Mouse (Mus musculus): ENCODE data around the gene Siglec1. TPM values are rescaled to one million over a fixed set of nuclear protein-coding genes. Genes with fewer than 3 reads are reported as not detected.

Siglec1 gene
- polyA plus RNA-seq, 1 experiment from 2014 or later, result 0.22 TPM

- Histone ChIP-seq H3K4me2 (replicated peaks; ENCODE audit: low read depth, low read length) (no peak overlapping the region), H3K27ac (ENCODE audit: low read length) (no peak overlapping the region), H3K9me3 (ENCODE audit: control insufficient read depth, low read depth, low read length) (no peaks in the 10 kb centered on the region), H3K27me3 (ENCODE audit: control insufficient read depth, insufficient read depth, low read length) (no peaks in the 10 kb centered on the region), H3K36me3 (ENCODE audit: control insufficient read depth, insufficient read depth, low read length) (no peaks in the 10 kb centered on the region), H3K9ac (replicated peaks; ENCODE audit: low read depth, low read length) (no peak overlapping the region), H3K4me3 (ENCODE audit: low read depth, low read length) (no peak overlapping the region), H3K4me1 (ENCODE audit: control insufficient read depth, insufficient read depth, low read length) (no peaks in the 10 kb centered on the region)
- no peak for ATAC-seq (ENCODE audit: insufficient number of reproducible peaks, insufficient read depth, low FRiP score, low read depth)
- WGBS, result 83% methylated on average over 5 of the region's 5 CpGs
Observed at GRCm38 (mm10) chr2:131093577-131093976, 7.0 kb upstream of the Siglec1 start.

- no peaks in the 10 kb centered on the region for H3K36me3 ChIP-seq (ENCODE audit: control insufficient read depth, insufficient read depth, low read length)
- H3K27ac ChIP-seq (ENCODE audit: low read length), result no peak overlapping the region
- no peaks in the 10 kb centered on the region for H3K4me1 ChIP-seq (ENCODE audit: control insufficient read depth, insufficient read depth, low read length)
- H3K27me3 ChIP-seq (ENCODE audit: control insufficient read depth, insufficient read depth, low read length), result no peaks in the 10 kb centered on the region
- 76% methylated on average over 3 of the region's 3 CpGs for WGBS
- H3K9me3 ChIP-seq (ENCODE audit: control insufficient read depth, low read depth, low read length), result no peaks in the 10 kb centered on the region
- H3K4me2 ChIP-seq (replicated peaks; ENCODE audit: low read depth, low read length), result no peak overlapping the region
- no peak for ATAC-seq (ENCODE audit: insufficient number of reproducible peaks, insufficient read depth, low FRiP score, low read depth)
- H3K4me3 ChIP-seq (ENCODE audit: low read depth, low read length), result no peak overlapping the region
- H3K9ac ChIP-seq (replicated peaks; ENCODE audit: low read depth, low read length), result no peak overlapping the region
Observed at GRCm38 (mm10) chr2:131090852-131091251, 4.3 kb upstream of the Siglec1 start.

- H3K4me3 ChIP-seq (ENCODE audit: low read depth, low read length), result no peak overlapping the region
- no peak for ATAC-seq (ENCODE audit: insufficient number of reproducible peaks, insufficient read depth, low FRiP score, low read depth)
- H3K4me2 ChIP-seq (replicated peaks; ENCODE audit: low read depth, low read length), result no peak overlapping the region
- H3K4me1 ChIP-seq (ENCODE audit: control insufficient read depth, insufficient read depth, low read length), result no peaks in the 10 kb centered on the region
- WGBS, result 87% methylated on average over 1 of the region's 1 CpGs
- H3K27me3 ChIP-seq (ENCODE audit: control insufficient read depth, insufficient read depth, low read length), result no peaks in the 10 kb centered on the region
- H3K36me3 ChIP-seq (ENCODE audit: control insufficient read depth, insufficient read depth, low read length), result no peaks in the 10 kb centered on the region
- H3K27ac ChIP-seq (ENCODE audit: low read length), result no peak overlapping the region
- H3K9ac ChIP-seq (replicated peaks; ENCODE audit: low read depth, low read length), result no peak overlapping the region
- no peaks in the 10 kb centered on the region for H3K9me3 ChIP-seq (ENCODE audit: control insufficient read depth, low read depth, low read length)
Observed at GRCm38 (mm10) chr2:131089634-131090033, 3.1 kb upstream of the Siglec1 start.

- Histone ChIP-seq H3K4me2 (replicated peaks; ENCODE audit: low read depth, low read length) (no peak overlapping the region), H3K27me3 (ENCODE audit: control insufficient read depth, insufficient read depth, low read length) (no peaks in the 10 kb centered on the region), H3K36me3 (ENCODE audit: control insufficient read depth, insufficient read depth, low read length) (no peaks in the 10 kb centered on the region), H3K9ac (replicated peaks; ENCODE audit: low read depth, low read length) (no peak overlapping the region), H3K27ac (ENCODE audit: low read length) (no peak overlapping the region), H3K9me3 (ENCODE audit: control insufficient read depth, low read depth, low read length) (no peaks in the 10 kb centered on the region), H3K4me1 (ENCODE audit: control insufficient read depth, insufficient read depth, low read length) (no peaks in the 10 kb centered on the region), H3K4me3 (ENCODE audit: low read depth, low read length) (no peak overlapping the region)
- no peak; the same call in 1 of the 2 replicates for ATAC-seq (ENCODE audit: insufficient number of reproducible peaks, insufficient read depth, low FRiP score, low read depth)
- WGBS, result 70% methylated on average over 4 of the region's 4 CpGs
Observed at GRCm38 (mm10) chr2:131088581-131088980, 2.0 kb upstream of the Siglec1 start.

GRCm38 (mm10) chr2:131084206-131084605 lies 2.4 kb downstream of the Siglec1 start:
- H3K36me3 ChIP-seq (ENCODE audit: control insufficient read depth, insufficient read depth, low read length), result no peaks in the 10 kb centered on the region
- no peak overlapping the region for H3K4me2 ChIP-seq (replicated peaks; ENCODE audit: low read depth, low read length)
- no peaks in the 10 kb centered on the region for H3K27me3 ChIP-seq (ENCODE audit: control insufficient read depth, insufficient read depth, low read length)
- no peaks in the 10 kb centered on the region for H3K4me1 ChIP-seq (ENCODE audit: control insufficient read depth, insufficient read depth, low read length)
- no peak overlapping the region for H3K27ac ChIP-seq (ENCODE audit: low read length)
- H3K4me3 ChIP-seq (ENCODE audit: low read depth, low read length), result no peak overlapping the region
- 83% methylated on average over 4 of the region's 4 CpGs for WGBS
- ATAC-seq (ENCODE audit: insufficient number of reproducible peaks, insufficient read depth, low FRiP score, low read depth), result no peak
- H3K9ac ChIP-seq (replicated peaks; ENCODE audit: low read depth, low read length), result no peak overlapping the region
- no peaks in the 10 kb centered on the region for H3K9me3 ChIP-seq (ENCODE audit: control insufficient read depth, low read depth, low read length)

- no peak overlapping the region for H3K27ac ChIP-seq (ENCODE audit: low read length)
- H3K4me2 ChIP-seq (replicated peaks; ENCODE audit: low read depth, low read length), result no peak overlapping the region
- H3K4me3 ChIP-seq (ENCODE audit: low read depth, low read length), result no peak overlapping the region
- no peaks in the 10 kb centered on the region for H3K36me3 ChIP-seq (ENCODE audit: control insufficient read depth, insufficient read depth, low read length)
- H3K9ac ChIP-seq (replicated peaks; ENCODE audit: low read depth, low read length), result no peak overlapping the region
- ATAC-seq (ENCODE audit: insufficient number of reproducible peaks, insufficient read depth, low FRiP score, low read depth), result no peak
- no peaks in the 10 kb centered on the region for H3K27me3 ChIP-seq (ENCODE audit: control insufficient read depth, insufficient read depth, low read length)
- 88% methylated on average over 5 of the region's 5 CpGs for WGBS
- H3K4me1 ChIP-seq (ENCODE audit: control insufficient read depth, insufficient read depth, low read length), result no peaks in the 10 kb centered on the region
- H3K9me3 ChIP-seq (ENCODE audit: control insufficient read depth, low read depth, low read length), result no peaks in the 10 kb centered on the region
Observed at GRCm38 (mm10) chr2:131080507-131080906, 6.1 kb downstream of the Siglec1 start.

- no peak for ATAC-seq (ENCODE audit: insufficient number of reproducible peaks, insufficient read depth, low FRiP score, low read depth)
- Histone ChIP-seq H3K36me3 (ENCODE audit: control insufficient read depth, insufficient read depth, low read length) (no peaks in the 10 kb centered on the region), H3K4me3 (ENCODE audit: low read depth, low read length) (no peak overlapping the region), H3K27me3 (ENCODE audit: control insufficient read depth, insufficient read depth, low read length) (no peaks in the 10 kb centered on the region), H3K27ac (ENCODE audit: low read length) (no peak overlapping the region), H3K4me1 (ENCODE audit: control insufficient read depth, insufficient read depth, low read length) (no peaks in the 10 kb centered on the region), H3K4me2 (replicated peaks; ENCODE audit: low read depth, low read length) (no peak overlapping the region), H3K9me3 (ENCODE audit: control insufficient read depth, low read depth, low read length) (no peaks in the 10 kb centered on the region), H3K9ac (replicated peaks; ENCODE audit: low read depth, low read length) (no peak overlapping the region)
- 88% methylated on average over 10 of the region's 10 CpGs for WGBS
Observed at GRCm38 (mm10) chr2:131072536-131072935, 14.0 kb downstream of the Siglec1 start.

GRCm38 (mm10) chr2:131067481-131067880 lies 19.1 kb downstream of the Siglec1 start:
- Histone ChIP-seq H3K9ac (replicated peaks; ENCODE audit: low read depth, low read length) (no peak overlapping the region), H3K36me3 (ENCODE audit: control insufficient read depth, insufficient read depth, low read length) (no peaks in the 10 kb centered on the region), H3K4me2 (replicated peaks; ENCODE audit: low read depth, low read length) (no peak overlapping the region), H3K4me3 (ENCODE audit: low read depth, low read length) (no peak overlapping the region), H3K9me3 (ENCODE audit: control insufficient read depth, low read depth, low read length) (no peaks in the 10 kb centered on the region), H3K27ac (ENCODE audit: low read length) (no peak overlapping the region), H3K4me1 (ENCODE audit: control insufficient read depth, insufficient read depth, low read length) (no peaks in the 10 kb centered on the region), H3K27me3 (ENCODE audit: control insufficient read depth, insufficient read depth, low read length) (0 out of 2 replicates have a peak, but pooled peaks cover 3% of the 10 kb centered on the region)
- 43% methylated on average over 6 of the region's 6 CpGs for WGBS
- ATAC-seq (ENCODE audit: insufficient number of reproducible peaks, insufficient read depth, low FRiP score, low read depth), result 0 out of 2 replicates have a peak, but pooled peaks have one; percentile 17

GRCm38 (mm10) chr2:131066342-131066741 lies 20.2 kb downstream of the Siglec1 start:
- H3K4me1 ChIP-seq (ENCODE audit: control insufficient read depth, insufficient read depth, low read length), result no peaks in the 10 kb centered on the region
- 0 out of 2 replicates have a peak, but pooled peaks cover 3% of the 10 kb centered on the region for H3K27me3 ChIP-seq (ENCODE audit: control insufficient read depth, insufficient read depth, low read length)
- H3K4me3 ChIP-seq (ENCODE audit: low read depth, low read length), result no peak overlapping the region
- H3K36me3 ChIP-seq (ENCODE audit: control insufficient read depth, insufficient read depth, low read length), result no peaks in the 10 kb centered on the region
- H3K9me3 ChIP-seq (ENCODE audit: control insufficient read depth, low read depth, low read length), result no peaks in the 10 kb centered on the region
- H3K27ac ChIP-seq (ENCODE audit: low read length), result no peak overlapping the region
- no peak for ATAC-seq (ENCODE audit: insufficient number of reproducible peaks, insufficient read depth, low FRiP score, low read depth)
- WGBS, result 65% methylated on average over 9 of the region's 9 CpGs
- no peak overlapping the region for H3K4me2 ChIP-seq (replicated peaks; ENCODE audit: low read depth, low read length)
- H3K9ac ChIP-seq (replicated peaks; ENCODE audit: low read depth, low read length), result no peak overlapping the region

All from stomach, embryonic 14.5 days (tissue).